Mouse (Mus musculus): ENCODE measurements around the gene Sfta2.

The Sfta2 gene

GRCm38 (mm10) chr17:35601249-35601648, at the start of gene Sfta2:
Gene Sfta2 (plus strand): TSS chr17:35601549.
- no peak for DNase-seq (ENCODE audit: low spot score)

- DNase-seq (ENCODE audit: low spot score): no peak
These were observed 49.4 kb upstream of the Sfta2 start, which contains the start of gene Cdsn for GRCm38 (mm10) chr17:35551881-35552414. Gene Cdsn (plus strand): TSS chr17:35552128.

DNA sequence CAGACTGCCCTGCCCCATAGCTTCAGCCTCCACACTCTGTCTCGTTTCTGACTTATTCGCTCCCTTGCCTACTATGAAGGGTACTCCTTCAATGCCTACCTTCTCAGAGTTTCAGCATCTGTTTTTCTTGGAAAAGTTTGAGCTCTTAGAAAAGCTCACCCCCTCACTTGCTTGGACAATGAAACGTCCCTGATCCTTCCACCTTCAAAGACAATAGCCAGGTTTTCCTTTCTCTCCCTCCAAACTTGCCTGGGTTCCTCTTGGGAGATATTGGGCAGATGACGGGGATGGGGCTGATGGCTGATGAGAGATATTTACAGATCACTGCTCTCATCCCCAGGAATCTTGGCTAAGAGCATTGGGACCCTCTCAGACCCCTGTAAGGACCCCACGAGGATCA, 47.0 kb upstream of the Sfta2 start:
- no peak for DNase-seq (ENCODE audit: low spot score)

DNA sequence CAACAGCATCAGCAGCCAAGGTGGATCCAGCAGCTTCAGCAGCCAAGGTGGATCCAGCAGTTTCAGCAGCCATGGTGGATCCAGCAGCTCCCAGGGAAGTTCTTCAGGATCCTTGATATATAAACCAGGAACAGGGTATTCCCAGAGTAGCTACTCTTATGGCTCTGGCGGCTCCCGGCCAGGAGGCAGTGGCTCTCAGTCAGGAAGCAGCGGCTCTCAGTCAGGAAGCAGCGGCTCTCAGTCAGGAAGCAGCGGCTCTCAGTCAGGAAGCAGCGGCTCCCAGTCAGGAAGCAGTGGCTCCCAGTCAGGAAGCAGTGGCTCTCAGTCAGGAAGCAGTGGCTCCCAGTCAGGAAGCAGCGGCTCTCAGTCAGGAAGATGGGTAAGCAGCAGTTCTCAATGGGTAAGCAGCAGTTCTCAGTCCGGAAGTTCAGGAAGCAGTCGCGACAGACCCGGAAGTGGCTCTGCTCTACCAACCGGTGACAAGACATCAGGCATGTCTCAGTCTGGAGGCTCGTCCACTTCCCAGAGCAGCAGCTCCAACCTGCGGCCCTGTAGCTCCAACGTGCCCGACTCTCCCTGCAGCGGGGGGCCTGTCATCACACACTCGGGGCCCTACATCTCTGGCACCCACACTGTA, 46.5 kb upstream of the Sfta2 start:
- no peak for DNase-seq (ENCODE audit: low spot score)

- DNase-seq (ENCODE audit: low spot score): no peak
These were observed 45.1 kb upstream of the Sfta2 start for GRCm38 (mm10) chr17:35556186-35556765.

- peak; percentile 56 for DNase-seq (ENCODE audit: low spot score)
These were observed 44.5 kb upstream of the Sfta2 start for GRCm38 (mm10) chr17:35556812-35557211.

GRCm38 (mm10) chr17:35557351-35557750, 44.0 kb upstream of the Sfta2 start:
- no peak for DNase-seq (ENCODE audit: low spot score)

DNA sequence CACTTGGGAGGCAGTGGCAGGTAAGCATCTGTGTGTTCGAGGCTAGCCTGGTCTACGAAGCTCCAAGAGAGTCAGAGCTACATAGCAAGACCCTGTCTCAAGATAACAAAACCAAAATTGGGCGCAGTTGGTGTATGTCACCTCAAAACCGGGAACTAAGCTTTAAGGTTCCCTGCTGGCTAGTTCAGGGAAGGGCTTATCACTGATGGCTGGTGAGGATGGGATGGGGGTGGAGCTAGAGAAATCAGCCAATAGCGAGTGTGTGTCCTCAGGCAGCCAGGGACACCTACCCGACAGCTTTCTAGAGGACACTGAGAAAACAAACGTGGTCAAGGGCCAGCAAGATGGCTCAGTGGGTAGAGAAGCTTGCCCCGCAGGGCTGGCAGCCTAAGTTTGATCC, 43.1 kb upstream of the Sfta2 start:
- no peak for DNase-seq (ENCODE audit: low spot score)

GRCm38 (mm10) chr17:35567150-35567549, 34.2 kb upstream of the Sfta2 start, which contains the start of gene 2300002M23Rik:
Gene 2300002M23Rik (plus strand): TSS chr17:35567450.
- no peak for DNase-seq (ENCODE audit: low spot score)

DNA sequence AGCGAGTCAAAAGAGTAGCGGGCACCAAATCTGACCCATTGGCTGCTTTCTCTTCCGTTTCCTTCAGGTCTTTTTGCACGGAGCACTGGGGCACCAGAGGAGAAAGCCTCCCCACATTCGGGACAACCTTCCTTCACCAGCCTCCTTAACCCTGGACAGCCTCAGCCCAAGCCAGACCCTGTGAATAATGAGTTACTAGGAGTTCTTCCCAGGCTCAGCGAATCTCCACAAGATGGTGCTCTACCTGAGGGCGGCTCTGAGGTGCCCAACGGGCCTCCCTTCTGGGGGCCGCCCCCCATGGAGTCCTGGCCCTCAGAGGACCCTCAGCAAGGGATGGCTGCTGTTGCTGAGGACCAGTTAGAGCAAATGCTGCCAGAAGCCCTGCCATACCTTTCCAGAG, 33.6 kb upstream of the Sfta2 start:
- peak; percentile 2 for DNase-seq (ENCODE audit: low spot score)

- peak; percentile 2 for DNase-seq (ENCODE audit: low spot score)
These were observed 32.0 kb upstream of the Sfta2 start for GRCm38 (mm10) chr17:35569091-35569944.

DNA sequence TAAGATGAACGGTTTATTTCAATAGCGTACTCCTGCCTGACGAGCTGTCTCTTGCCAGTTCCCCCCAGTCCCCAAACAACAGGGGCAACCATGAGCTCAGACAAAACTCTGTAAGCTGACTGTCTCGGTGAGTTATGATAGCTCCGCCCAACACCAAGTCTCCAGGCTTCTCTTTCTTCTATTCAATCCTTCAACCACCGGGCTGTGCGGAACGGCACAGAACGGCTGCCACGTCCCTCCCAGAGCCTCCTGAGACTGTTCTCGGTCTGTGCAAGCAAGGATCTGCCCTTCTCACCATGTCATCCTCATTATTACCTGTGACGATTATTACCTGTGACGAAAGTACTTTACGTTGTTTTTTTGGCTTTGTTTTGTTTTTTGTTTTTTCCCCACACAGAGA, 30.5 kb upstream of the Sfta2 start:
- DNase-seq (ENCODE audit: low spot score): no peak

DNA sequence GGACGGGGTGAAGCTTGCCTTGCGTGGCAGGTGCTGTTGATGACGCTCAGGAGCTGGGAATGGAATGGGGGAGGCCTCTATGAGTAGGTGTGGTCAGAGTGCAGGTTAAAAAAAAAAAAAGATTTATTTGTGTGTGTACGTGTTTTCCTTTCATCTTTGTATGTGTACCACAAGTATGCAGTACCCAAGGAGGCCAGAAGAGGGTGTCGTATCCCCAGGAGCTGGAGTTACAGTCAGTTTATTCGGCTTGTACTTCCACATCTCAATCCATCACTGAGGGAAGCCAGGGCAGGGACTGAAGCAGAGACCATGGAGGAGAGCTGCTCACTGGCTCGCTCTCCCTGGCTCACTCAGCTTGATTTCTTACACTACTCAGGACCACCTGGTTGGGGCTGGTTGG, 29.9 kb upstream of the Sfta2 start:
- no peak for DNase-seq (ENCODE audit: low spot score)

DNA sequence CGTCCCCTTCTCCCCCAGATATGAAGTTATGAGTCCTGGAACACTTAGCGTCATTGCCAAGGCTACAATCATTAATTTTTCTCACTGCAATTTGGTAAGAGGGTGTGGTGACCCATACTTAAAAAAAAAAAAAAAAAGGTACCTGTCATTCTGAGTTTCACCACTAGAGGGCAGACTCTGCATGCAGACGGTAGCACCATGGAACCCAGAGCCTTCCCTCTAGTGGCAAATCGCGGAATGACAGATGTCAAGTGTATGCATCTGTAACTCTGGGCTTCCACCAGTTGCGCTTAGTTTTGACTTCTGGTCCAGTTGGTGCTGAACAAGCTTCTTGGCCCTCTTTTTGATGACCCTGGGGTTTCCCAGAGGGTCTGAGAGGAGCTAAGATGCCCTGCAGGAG, 23.1 kb upstream of the Sfta2 start:
- peak; percentile 76 for DNase-seq (ENCODE audit: low spot score)

DNA sequence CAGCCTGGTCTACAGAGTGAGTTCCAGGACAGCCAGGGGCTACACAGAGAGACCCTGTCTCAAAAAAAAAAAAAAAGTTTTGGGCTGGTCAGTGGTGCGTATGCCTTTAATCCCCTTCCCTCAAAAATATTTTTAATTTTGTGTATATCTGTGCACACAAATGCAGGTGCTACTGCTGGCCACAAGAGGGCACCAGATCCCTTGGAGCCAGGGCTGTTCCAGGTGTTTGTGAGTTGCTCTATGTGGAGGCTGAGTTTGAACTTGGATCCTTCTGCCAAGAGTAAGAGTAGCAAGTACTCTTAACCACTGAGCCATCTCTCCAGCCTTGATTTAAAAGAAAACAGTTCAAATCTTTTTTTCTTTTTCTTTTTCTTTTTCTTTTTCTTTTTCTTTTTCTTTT, 18.4 kb upstream of the Sfta2 start:
- DNase-seq (ENCODE audit: low spot score): no peak

- DNase-seq (ENCODE audit: low spot score): peak; percentile 85
These were observed 16.9 kb upstream of the Sfta2 start for GRCm38 (mm10) chr17:35584330-35584937.

DNA sequence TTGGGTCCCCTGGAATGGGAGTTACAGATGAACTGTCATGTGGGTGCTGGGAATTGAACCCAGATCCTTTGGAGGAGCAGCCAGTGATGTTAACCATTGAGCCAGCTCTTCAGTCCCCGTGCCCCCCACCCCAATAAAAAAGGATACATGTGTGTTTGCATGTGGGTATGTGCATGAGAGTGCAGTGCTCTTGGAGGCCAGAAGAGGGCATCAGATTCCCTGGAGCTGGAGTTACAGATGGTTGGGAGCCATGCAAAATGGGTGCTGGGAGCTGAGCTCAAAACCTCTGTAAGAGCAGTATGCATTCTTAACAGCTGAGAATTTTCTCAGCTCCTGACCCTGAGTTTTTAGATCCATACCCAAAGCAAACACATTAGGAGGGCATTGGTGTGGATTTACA, 14.1 kb upstream of the Sfta2 start:
- no peak for DNase-seq (ENCODE audit: low spot score)

DNA sequence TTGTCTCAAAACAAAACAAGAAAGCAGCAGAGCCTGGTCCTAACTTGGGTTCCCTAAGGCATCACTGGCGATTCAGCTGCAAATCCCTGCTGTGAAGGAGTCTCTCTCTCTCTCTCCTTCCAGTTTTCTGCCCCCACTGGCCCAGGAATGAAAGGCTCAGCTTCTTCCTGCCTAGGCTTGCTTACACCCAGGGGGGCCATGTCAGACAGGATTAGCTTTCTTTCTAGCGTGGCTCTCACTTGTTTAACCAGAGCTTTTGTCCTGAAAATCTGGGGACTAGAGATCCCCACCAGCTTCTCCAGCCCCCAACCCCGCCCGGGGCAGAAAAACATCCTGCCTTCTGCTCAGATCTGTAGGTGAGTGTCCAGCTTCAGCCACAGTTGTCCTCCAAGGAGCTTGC, 13.0 kb upstream of the Sfta2 start:
- DNase-seq (ENCODE audit: low spot score): no peak

- DNase-seq (ENCODE audit: low spot score): peak; percentile 67
These were observed 10.7 kb upstream of the Sfta2 start for GRCm38 (mm10) chr17:35590410-35591218.

DNA sequence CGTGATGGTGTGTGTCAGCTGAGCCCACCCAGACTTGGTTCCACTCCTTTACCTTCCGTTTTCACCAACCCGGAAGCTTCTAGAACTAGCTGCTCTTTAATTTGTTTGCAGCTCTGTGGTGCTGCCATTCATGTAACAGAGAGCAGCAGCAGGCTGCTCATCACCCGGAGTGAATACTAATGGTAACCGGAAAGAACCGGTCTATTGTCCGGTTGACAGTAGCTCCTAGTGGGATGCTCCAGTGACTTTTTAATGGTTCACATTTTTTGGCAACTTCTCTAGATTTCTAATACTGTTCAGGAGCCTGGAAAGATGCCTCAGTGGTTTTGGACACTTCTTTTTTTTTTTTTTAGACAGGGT, 10.2 kb upstream of the Sfta2 start:
- DNase-seq (ENCODE audit: low spot score): no peak

DNA sequence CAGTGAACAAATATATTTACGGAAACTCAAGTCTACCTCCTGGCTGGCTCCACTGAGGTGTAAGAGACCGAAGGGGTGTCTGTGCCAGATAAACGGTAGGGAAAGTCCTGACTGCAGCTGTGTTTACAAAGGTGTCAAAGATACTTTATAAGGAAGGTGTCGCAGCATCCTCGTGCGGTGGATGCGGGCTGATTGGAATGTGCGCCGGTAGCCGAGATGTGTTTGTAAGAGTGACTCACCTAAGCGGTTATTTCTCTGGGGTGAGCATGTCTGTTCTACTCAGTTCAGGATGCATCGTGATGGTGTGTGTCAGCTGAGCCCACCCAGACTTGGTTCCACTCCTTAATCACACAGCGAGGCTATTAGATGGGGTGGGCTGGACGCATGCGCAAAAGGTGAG, 9.6 kb upstream of the Sfta2 start:
- no peak for DNase-seq (ENCODE audit: low spot score)

GRCm38 (mm10) chr17:35592131-35592530, 9.2 kb upstream of the Sfta2 start:
- DNase-seq (ENCODE audit: low spot score): no peak

Data from testis, postnatal 14 days (tissue).